Mouse (Mus musculus): Measurements from ENCODE around the gene Smap2.

DNA sequence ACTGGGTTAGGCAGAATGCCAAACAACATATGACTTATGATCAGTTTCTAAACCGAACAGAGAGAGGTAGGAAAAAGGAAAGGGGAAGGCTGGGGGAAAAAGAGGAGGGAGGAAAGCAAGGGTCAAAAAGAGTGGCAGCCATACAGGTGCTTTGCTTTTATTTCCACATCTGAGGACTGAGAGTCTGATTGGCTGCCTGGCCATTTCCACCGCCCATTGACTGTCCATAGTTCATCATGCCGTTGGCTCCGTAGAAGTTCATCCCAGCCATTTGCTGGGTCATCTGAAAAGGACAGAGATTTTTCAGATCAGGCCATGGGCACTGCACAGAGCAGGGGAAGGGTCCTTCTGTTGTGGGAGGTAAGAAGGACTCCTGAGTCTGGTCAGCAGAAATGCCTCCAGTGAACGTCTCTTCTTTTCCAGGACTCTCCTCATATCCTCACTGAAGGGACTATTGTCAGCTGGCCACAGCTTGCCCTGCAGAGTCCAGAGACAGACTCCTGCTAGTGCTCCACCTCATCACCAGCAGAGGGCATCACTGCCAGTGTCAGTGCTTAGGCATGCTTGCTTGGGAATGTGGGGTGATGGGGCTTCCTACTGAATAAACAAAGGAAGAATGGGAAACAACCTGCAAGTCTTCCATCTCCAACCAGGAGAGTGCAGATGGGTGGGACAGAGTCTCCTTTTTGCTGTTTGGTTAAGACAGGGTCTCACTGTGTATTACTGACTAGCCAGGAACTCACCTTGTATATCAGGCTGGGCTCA, 47.5 kb downstream of the Smap2 start:
- TF ChIP-seq CTCF (IDR thresholded peaks at IDR 0.05; ENCODE audit: low read depth) (peak; percentile 58), EP300 (IDR thresholded peaks at IDR 0.05; ENCODE audit: low read depth) (no peak)
